Mouse (Mus musculus): ENCODE measurements around the gene Higd2a. TPM values are rescaled to one million over a fixed set of nuclear protein-coding genes. Genes with fewer than 3 reads are reported as not detected.

Higd2a gene
- 149 and 158 TPM in 2 replicates for polyA plus RNA-seq (2012; ENCODE audit: insufficient read depth, insufficient read length, missing spikeins)

GRCm38 (mm10) chr13:54589996-54590951 is at the start of gene Higd2a, which contains the start of gene Nop16:
Gene Higd2a (plus strand): TSS chr13:54590207.
Gene Nop16 (minus strand): TSS chr13:54590090.
- peak within 1 kb of the TSS; percentile 56 for H3K27ac ChIP-seq (ENCODE audit: insufficient read depth, low read depth, low read length)
- peak within 1 kb of the TSS; percentile 84 for H3K4me3 ChIP-seq (ENCODE audit: insufficient read depth, low read length)
- no peak for TF ChIP-seq CTCF (IDR thresholded peaks at IDR 0.05; ENCODE audit: low read depth, low read length)
- no peak; the same call in 1 of the 2 replicates for TF ChIP-seq POLR2A (IDR thresholded peaks at IDR 0.05; ENCODE audit: borderline replicate concordance, low read depth, low read length)
- H3K4me1 ChIP-seq (ENCODE audit: control insufficient read depth, insufficient read depth, low read length) = peaks cover 15% of the 10 kb centered on the region

- TF ChIP-seq CTCF (IDR thresholded peaks at IDR 0.05; ENCODE audit: low read depth, low read length) (no peak), POLR2A (IDR thresholded peaks at IDR 0.05; ENCODE audit: borderline replicate concordance, low read depth, low read length) (no peak)
- Histone ChIP-seq H3K4me1 (ENCODE audit: control insufficient read depth, insufficient read depth, low read length) (no peaks in the 10 kb centered on the region), H3K4me3 (ENCODE audit: insufficient read depth, low read length) (no peak overlapping the region), H3K27ac (ENCODE audit: insufficient read depth, low read depth, low read length) (no peak overlapping the region)
These were observed 42.0 kb upstream of the Higd2a start for GRCm38 (mm10) chr13:54548036-54548435.

GRCm38 (mm10) chr13:54556176-54556575 is 33.8 kb upstream of the Higd2a start:
- Histone ChIP-seq H3K4me1 (ENCODE audit: control insufficient read depth, insufficient read depth, low read length) (no peaks in the 10 kb centered on the region), H3K4me3 (ENCODE audit: insufficient read depth, low read length) (no peak overlapping the region), H3K27ac (ENCODE audit: insufficient read depth, low read depth, low read length) (no peak overlapping the region)
- TF ChIP-seq CTCF (IDR thresholded peaks at IDR 0.05; ENCODE audit: low read depth, low read length) (no peak), POLR2A (IDR thresholded peaks at IDR 0.05; ENCODE audit: borderline replicate concordance, low read depth, low read length) (no peak)

- H3K4me1 ChIP-seq (ENCODE audit: control insufficient read depth, insufficient read depth, low read length) = no peaks in the 10 kb centered on the region
- no peak overlapping the region for H3K27ac ChIP-seq (ENCODE audit: insufficient read depth, low read depth, low read length)
- TF ChIP-seq POLR2A (IDR thresholded peaks at IDR 0.05; ENCODE audit: borderline replicate concordance, low read depth, low read length) (no peak), CTCF (IDR thresholded peaks at IDR 0.05; ENCODE audit: low read depth, low read length) (no peak)
- no peak overlapping the region for H3K4me3 ChIP-seq (ENCODE audit: insufficient read depth, low read length)
These were observed 33.2 kb upstream of the Higd2a start for GRCm38 (mm10) chr13:54556796-54557195.

GRCm38 (mm10) chr13:54557652-54558051 is 32.4 kb upstream of the Higd2a start:
- Histone ChIP-seq H3K4me1 (ENCODE audit: control insufficient read depth, insufficient read depth, low read length) (no peaks in the 10 kb centered on the region), H3K27ac (ENCODE audit: insufficient read depth, low read depth, low read length) (no peak overlapping the region), H3K4me3 (ENCODE audit: insufficient read depth, low read length) (no peak overlapping the region)
- TF ChIP-seq POLR2A (IDR thresholded peaks at IDR 0.05; ENCODE audit: borderline replicate concordance, low read depth, low read length) (no peak), CTCF (IDR thresholded peaks at IDR 0.05; ENCODE audit: low read depth, low read length) (no peak)

GRCm38 (mm10) chr13:54559656-54560055 is 30.4 kb upstream of the Higd2a start:
- H3K4me1 ChIP-seq (ENCODE audit: control insufficient read depth, insufficient read depth, low read length) = peaks cover 3% of the 10 kb centered on the region; the same call in 1 of the 2 replicates
- no peak overlapping the region for H3K27ac ChIP-seq (ENCODE audit: insufficient read depth, low read depth, low read length)
- no peak for TF ChIP-seq CTCF (IDR thresholded peaks at IDR 0.05; ENCODE audit: low read depth, low read length)
- no peak for TF ChIP-seq POLR2A (IDR thresholded peaks at IDR 0.05; ENCODE audit: borderline replicate concordance, low read depth, low read length)
- no peak overlapping the region for H3K4me3 ChIP-seq (ENCODE audit: insufficient read depth, low read length)

- no peak for TF ChIP-seq CTCF (IDR thresholded peaks at IDR 0.05; ENCODE audit: low read depth, low read length)
- TF ChIP-seq POLR2A (IDR thresholded peaks at IDR 0.05; ENCODE audit: borderline replicate concordance, low read depth, low read length) = no peak
- Histone ChIP-seq H3K4me1 (ENCODE audit: control insufficient read depth, insufficient read depth, low read length) (peaks cover 3% of the 10 kb centered on the region; the same call in 1 of the 2 replicates), H3K27ac (ENCODE audit: insufficient read depth, low read depth, low read length) (no peak overlapping the region), H3K4me3 (ENCODE audit: insufficient read depth, low read length) (no peak overlapping the region)
These were observed 29.4 kb upstream of the Higd2a start for GRCm38 (mm10) chr13:54560608-54561007.

GRCm38 (mm10) chr13:54562562-54562961 is 27.4 kb upstream of the Higd2a start:
- H3K4me1 ChIP-seq (ENCODE audit: control insufficient read depth, insufficient read depth, low read length) = peaks cover 5% of the 10 kb centered on the region; the same call in 1 of the 2 replicates
- no peak overlapping the region for H3K27ac ChIP-seq (ENCODE audit: insufficient read depth, low read depth, low read length)
- no peak for TF ChIP-seq CTCF (IDR thresholded peaks at IDR 0.05; ENCODE audit: low read depth, low read length)
- no peak for TF ChIP-seq POLR2A (IDR thresholded peaks at IDR 0.05; ENCODE audit: borderline replicate concordance, low read depth, low read length)
- H3K4me3 ChIP-seq (ENCODE audit: insufficient read depth, low read length) = no peak overlapping the region

GRCm38 (mm10) chr13:54564232-54565200 is 25.5 kb upstream of the Higd2a start:
- Histone ChIP-seq H3K27ac (ENCODE audit: insufficient read depth, low read depth, low read length) (no peak overlapping the region), H3K4me1 (ENCODE audit: control insufficient read depth, insufficient read depth, low read length) (peaks cover 9% of the 10 kb centered on the region; the same call in 1 of the 2 replicates), H3K4me3 (ENCODE audit: insufficient read depth, low read length) (peak overlapping the region; percentile 78)
- no peak for TF ChIP-seq POLR2A (IDR thresholded peaks at IDR 0.05; ENCODE audit: borderline replicate concordance, low read depth, low read length)
